ENCODE assay signal across 8 mouse cellular contexts in the genomic region with DNA sequence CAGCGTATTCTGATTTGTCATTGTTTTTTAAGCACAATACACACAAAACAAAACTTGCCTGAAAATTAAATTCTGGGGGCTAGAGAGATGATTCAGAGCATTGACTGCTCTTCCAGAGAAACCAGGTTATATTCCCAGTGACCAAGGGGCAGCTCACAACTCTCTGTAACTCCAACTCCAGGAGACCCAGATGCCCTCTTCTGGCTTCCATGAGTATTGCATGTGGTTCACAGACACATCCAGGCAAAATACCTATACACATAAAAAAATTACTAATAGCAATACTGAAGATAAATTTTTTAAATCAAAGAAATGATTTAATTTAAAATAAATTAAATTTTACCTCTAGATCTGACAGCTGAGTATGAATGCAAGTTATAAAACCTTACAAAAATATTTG. TPM values are rescaled to one million over a fixed set of nuclear protein-coding genes. Genes with fewer than 3 reads are reported as not detected.
DNase-seq lines count a peak whose midpoint lies in the region; ATAC-seq and TF ChIP-seq lines count a peak whose summit lies in the region.
"Had no signal": no experiment of that assay in that cellular context is flagged by ENCODE, and none has a peak within 500 bp of the region (broad histone marks: within the 10 kb centered on the region; RNA-seq: fewer than 3 reads in every experiment).

No protein-coding gene starts in this region.

- peak; percentile 39 for TF ChIP-seq RAD21 in MEL (IDR thresholded peaks at IDR 0.05; ENCODE audit: low read depth, low read length)

- TF ChIP-seq POLR2A in kidney, adult 2 months (IDR thresholded peaks at IDR 0.05; ENCODE audit: low read depth, low read length) = no peak
- TF ChIP-seq POLR2A in MEL (IDR thresholded peaks at IDR 0.05; ENCODE audit: control insufficient read depth in 1 of 2, insufficient read depth in 1 of 2, low read depth in 1 of 2, low read length in 2 of 2, poor library complexity in 1 of 2) = no peak

- TF ChIP-seq CTCF in kidney, adult 2 months (conservative IDR thresholded peaks at IDR 0.05; ENCODE audit: insufficient read depth, insufficient read length, low read depth, low read length) = peak; percentile 57
- TF ChIP-seq CTCF in MEL (IDR thresholded peaks at IDR 0.05 in 2 of 3, conservative IDR thresholded peaks at IDR 0.05 in 1 of 3; ENCODE audit: control insufficient read depth in 1 of 3, insufficient read depth in 1 of 3, low read depth in 2 of 3, low read length in 3 of 3, poor library complexity in 1 of 3, severe bottlenecking in 1 of 3) = peak; percentile 29 to 59 (median 55); a peak in 5 of 6 replicates

- H3K36me3 ChIP-seq in kidney, adult 2 months (ENCODE audit: control insufficient read depth, insufficient read depth, low read length) = no peaks in the 10 kb centered on the region
- no peaks in the 10 kb centered on the region for H3K36me3 ChIP-seq in kidney, embryonic 15.5 days
- peaks cover 0 to 14% of the 10 kb centered on the region in 2 experiments; a peak in 2 of 4 replicates for H3K36me3 ChIP-seq in MEL (ENCODE audit: control insufficient read depth in 1 of 2, insufficient read depth in 2 of 2, low read length in 2 of 2)

- peak; percentile 59 for DNase-seq in kidney, adult 2 months
- DNase-seq in A20 (ENCODE audit: low read depth, low spot score) (peak; percentile 20), MEL (ENCODE audit: low read depth, low spot score) (peak; percentile 57)
- DNase-seq in cerebellum, postnatal 36 days = peak; percentile 21 to 44
- DNase-seq in kidney, postnatal 4 days = peak; percentile 40 to 62
- DNase-seq in right cerebral cortex, postnatal 10 days (ENCODE audit: low spot score in 2 of 2) = peak; percentile 31 to 34

- H3K9ac ChIP-seq in kidney, embryonic 15.5 days = no peak overlapping the region
- no peak overlapping the region for H3K9ac ChIP-seq in MEL (ENCODE audit: control insufficient read depth, low read depth, low read length, poor library complexity, severe bottlenecking)

- no peak for ATAC-seq in kidney, embryonic 15.5 days (replicated peaks; ENCODE audit: low FRiP score)

- H3K79me2 ChIP-seq in MEL (ENCODE audit: control insufficient read depth, insufficient read depth, low read length, poor library complexity) = no peaks in the 10 kb centered on the region

- H3K4me1 ChIP-seq in kidney, adult 2 months (ENCODE audit: control insufficient read depth, insufficient read depth, low read length) = no peaks in the 10 kb centered on the region
- no peaks in the 10 kb centered on the region for H3K4me1 ChIP-seq in kidney, embryonic 15.5 days
- peaks cover 0 to 12% of the 10 kb centered on the region in 2 experiments; a peak in 2 of 4 replicates for H3K4me1 ChIP-seq in MEL (ENCODE audit: control insufficient read depth in 1 of 2, insufficient read depth in 2 of 2, low read length in 2 of 2)

- H3K4me3 ChIP-seq in kidney, adult 2 months (ENCODE audit: insufficient read depth, low read depth, low read length) = no peak overlapping the region
- H3K4me3 ChIP-seq in kidney, embryonic 15.5 days (replicated peaks) = no peak overlapping the region
- no peak overlapping the region for H3K4me3 ChIP-seq in MEL (ENCODE audit: control insufficient read depth in 1 of 2, insufficient read depth in 1 of 2, low read depth in 2 of 2, low read length in 2 of 2)

- no peak for TF ChIP-seq EP300 in MEL (IDR thresholded peaks at IDR 0.05; ENCODE audit: low read depth in 1 of 2, low read length in 2 of 2)

- H3K27me3 ChIP-seq in kidney, adult 2 months (replicated peaks; ENCODE audit: control insufficient read depth, insufficient read depth, low read length) = no peaks in the 10 kb centered on the region
- 0 out of 2 replicates have a peak, but pooled peaks cover 3% of the 10 kb centered on the region for H3K27me3 ChIP-seq in kidney, embryonic 15.5 days
- no peaks in the 10 kb centered on the region; a peak in 2 of 4 replicates for H3K27me3 ChIP-seq in MEL (ENCODE audit: control insufficient read depth in 1 of 2, insufficient read depth in 2 of 2, low read length in 2 of 2)

- WGBS in kidney, adult 2 months = 92% methylated on average over 1 of the region's 1 CpGs
- 73% methylated on average over 1 of the region's 1 CpGs for WGBS in kidney, embryonic 15.5 days

- H3K9me3 ChIP-seq in kidney, embryonic 15.5 days (replicated peaks) = no peaks in the 10 kb centered on the region
- no peaks in the 10 kb centered on the region for H3K9me3 ChIP-seq in MEL (replicated peaks; ENCODE audit: insufficient read depth, low read length)

- no peak overlapping the region for H3K27ac ChIP-seq in kidney, adult 2 months (ENCODE audit: insufficient read depth, low read depth, low read length)
- H3K27ac ChIP-seq in kidney, embryonic 15.5 days = no peak overlapping the region
- no peak overlapping the region for H3K27ac ChIP-seq in MEL (ENCODE audit: control insufficient read depth, low read depth, low read length)
- H3K27ac ChIP-seq: macrophage had no signal

- no peak overlapping the region for H3K4me2 ChIP-seq in kidney, embryonic 15.5 days

TF ChIP-seq in MEL, 35 proteins besides CTCF, POLR2A, EP300 and RAD21:
- TF ChIP-seq ZNF384 (IDR thresholded peaks at IDR 0.05; ENCODE audit: low read depth, low read length) (peak; percentile 25; the same call in 1 of the 2 replicates), SMC3 (IDR thresholded peaks at IDR 0.05; ENCODE audit: low read depth, low read length) (peak; percentile 63), ZC3H11A (IDR thresholded peaks at IDR 0.05; ENCODE audit: low read depth, low read length) (0 out of 2 replicates have a peak, but pooled peaks have one; percentile 11), MYC (IDR thresholded peaks at IDR 0.05; ENCODE audit: low read depth, low read length) (no peak)

RNA-seq across cellular contexts. Expression of gene Trim31, which starts 1.3 kb away (rescaled TPM):
- not detected in 2 replicates for polyA plus RNA-seq in kidney, adult 2 months (2012; rRNA removed)
- 0.35 TPM in 1 of 2 replicates, not detected in the other for polyA plus RNA-seq in kidney, embryonic 15.5 days (2015; fragmentation: Nextera tagmentation; extraction: Ambion mirVana)
- not detected in 2 replicates for total RNA-seq in MEL (2012; rRNA removed)
- not detected for polyA plus RNA-seq in MEL (2012; ENCODE audit: insufficient read depth in 1 of 2, insufficient read length in 2 of 2, low read depth in 1 of 2, low replicate concordance in 2 of 2, missing spikeins in 1 of 2)
- polyA plus RNA-seq: macrophage had no signal

RNA-seq across cellular contexts. Expression of gene Trim40, which starts 6.7 kb away (rescaled TPM):
- 0.13 TPM in 1 of 2 replicates, not detected in the other for polyA plus RNA-seq in kidney, adult 2 months (2012; rRNA removed)
- not detected in 2 replicates for polyA plus RNA-seq in kidney, embryonic 15.5 days (2015; fragmentation: Nextera tagmentation; extraction: Ambion mirVana)
- 0.04 TPM in 1 of 2 replicates, not detected in the other for total RNA-seq in MEL (2012; rRNA removed)
- polyA plus RNA-seq in MEL (2012; ENCODE audit: insufficient read depth in 1 of 2, insufficient read length in 2 of 2, low read depth in 1 of 2, low replicate concordance in 2 of 2, missing spikeins in 1 of 2) = under 1 TPM in 1 of 2 experiments, not detected in 1; 0.04 TPM
- polyA plus RNA-seq: macrophage had no signal

RNA-seq across cellular contexts. Expression of gene Trim10, which starts 27.2 kb away (rescaled TPM):
- polyA plus RNA-seq in kidney, adult 2 months (2012; rRNA removed) = 0.11 TPM in 1 of 2 replicates, not detected in the other
- 3.1 and 6.0 TPM in 2 replicates for polyA plus RNA-seq in kidney, embryonic 15.5 days (2015; fragmentation: Nextera tagmentation; extraction: Ambion mirVana)
- total RNA-seq in MEL (2012; rRNA removed) = 20.6 and 30.2 TPM in 2 replicates
- 10 to 100 TPM in 1 of 2 experiments, not detected in 1; 30.4 TPM for polyA plus RNA-seq in MEL (2012; ENCODE audit: insufficient read depth in 1 of 2, insufficient read length in 2 of 2, low read depth in 1 of 2, low replicate concordance in 2 of 2, missing spikeins in 1 of 2)
- polyA plus RNA-seq: macrophage had no signal

RNA-seq across cellular contexts. Expression of gene Trim15, which starts 29.6 kb away (rescaled TPM):
- polyA plus RNA-seq in kidney, adult 2 months (2012; rRNA removed) = 0.22 and 0.38 TPM in 2 replicates
- 0.17 and 0.22 TPM in 2 replicates for polyA plus RNA-seq in kidney, embryonic 15.5 days (2015; fragmentation: Nextera tagmentation; extraction: Ambion mirVana)
- total RNA-seq in MEL (2012; rRNA removed) = not detected in 2 replicates
- polyA plus RNA-seq in MEL (2012; ENCODE audit: insufficient read depth in 1 of 2, insufficient read length in 2 of 2, low read depth in 1 of 2, low replicate concordance in 2 of 2, missing spikeins in 1 of 2) = under 1 TPM in 1 of 2 experiments, not detected in 1; 0.07 TPM
- polyA plus RNA-seq: macrophage had no signal

RNA-seq across cellular contexts. Expression of gene Rnf39, which starts 46.1 kb away (rescaled TPM):
- polyA plus RNA-seq in kidney, adult 2 months (2012; rRNA removed) = 0.36 and 0.69 TPM in 2 replicates
- 0.13 and 0.53 TPM in 2 replicates for polyA plus RNA-seq in kidney, embryonic 15.5 days (2015; fragmentation: Nextera tagmentation; extraction: Ambion mirVana)
- not detected in 2 replicates for total RNA-seq in MEL (2012; rRNA removed)
- polyA plus RNA-seq in MEL (2012; ENCODE audit: insufficient read depth in 1 of 2, insufficient read length in 2 of 2, low read depth in 1 of 2, low replicate concordance in 2 of 2, missing spikeins in 1 of 2) = under 1 TPM in 1 of 2 experiments, not detected in 1; 0.18 TPM
- polyA plus RNA-seq: macrophage had no signal
